Mouse (Mus musculus) cerebellum, adult 9-11 months (tissue): ENCODE results near the gene Fank1.
A peak's percentile ranks its signal among the peaks of the same experiment; 100 is the strongest.

ENCODE experiments used
- DNase-seq: peaks from one replicate; pipeline ENCODE4 v3.0.0; 2022

Fank1 gene

GRCm38 (mm10) chr7:133776626-133776996 lies at the start of gene Fank1:
Gene Fank1 (plus strand): TSS chr7:133776861.
- peak; percentile 84 for DNase-seq

- DNase-seq: no peak
These were observed 49.6 kb upstream of the Fank1 start for GRCm38 (mm10) chr7:133727027-133727426.

GRCm38 (mm10) chr7:133729351-133729750 lies 47.3 kb upstream of the Fank1 start:
- peak; percentile 45 for DNase-seq

DNA sequence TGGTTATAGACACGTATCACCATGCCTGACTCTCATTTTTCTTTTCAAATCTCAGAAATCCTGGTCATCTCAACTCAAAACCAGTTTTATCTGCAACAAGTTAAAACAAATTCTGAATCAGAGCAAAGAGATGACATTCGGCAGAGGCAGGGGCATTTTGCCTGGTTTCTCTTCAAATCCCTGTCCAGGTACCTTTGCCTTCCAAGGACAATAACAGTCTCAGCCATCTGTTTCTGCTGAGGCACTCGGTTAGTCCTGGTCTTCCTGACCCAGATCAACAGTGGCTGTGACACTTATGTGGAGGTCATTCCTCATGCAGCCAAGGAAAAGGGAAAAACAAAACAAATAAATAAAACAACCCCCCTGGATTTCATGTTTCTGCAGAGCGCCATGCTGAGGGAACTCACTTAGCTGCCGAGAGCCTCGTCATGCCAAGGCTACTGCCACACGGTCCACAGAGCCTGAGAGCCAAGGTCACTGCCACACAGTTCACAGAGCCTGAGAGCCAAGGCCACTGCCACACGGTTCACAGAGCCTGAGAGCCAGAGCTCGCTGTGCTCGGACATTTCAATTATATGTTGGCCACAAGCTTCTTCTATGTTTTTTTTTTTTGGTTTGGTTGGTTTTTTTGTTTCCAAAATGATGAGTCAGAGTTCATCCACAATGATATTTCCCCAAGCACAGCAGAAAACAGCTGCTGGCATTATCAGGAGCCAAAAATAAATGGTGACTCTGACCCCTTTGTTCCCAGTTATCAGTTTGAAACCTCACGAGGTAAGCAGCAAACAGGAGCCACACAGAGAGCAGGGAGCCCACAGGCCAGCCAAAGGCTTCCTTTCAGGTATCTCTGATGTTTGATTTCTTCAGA lies 46.1 kb upstream of the Fank1 start:
- peak; percentile 54 for DNase-seq

DNA sequence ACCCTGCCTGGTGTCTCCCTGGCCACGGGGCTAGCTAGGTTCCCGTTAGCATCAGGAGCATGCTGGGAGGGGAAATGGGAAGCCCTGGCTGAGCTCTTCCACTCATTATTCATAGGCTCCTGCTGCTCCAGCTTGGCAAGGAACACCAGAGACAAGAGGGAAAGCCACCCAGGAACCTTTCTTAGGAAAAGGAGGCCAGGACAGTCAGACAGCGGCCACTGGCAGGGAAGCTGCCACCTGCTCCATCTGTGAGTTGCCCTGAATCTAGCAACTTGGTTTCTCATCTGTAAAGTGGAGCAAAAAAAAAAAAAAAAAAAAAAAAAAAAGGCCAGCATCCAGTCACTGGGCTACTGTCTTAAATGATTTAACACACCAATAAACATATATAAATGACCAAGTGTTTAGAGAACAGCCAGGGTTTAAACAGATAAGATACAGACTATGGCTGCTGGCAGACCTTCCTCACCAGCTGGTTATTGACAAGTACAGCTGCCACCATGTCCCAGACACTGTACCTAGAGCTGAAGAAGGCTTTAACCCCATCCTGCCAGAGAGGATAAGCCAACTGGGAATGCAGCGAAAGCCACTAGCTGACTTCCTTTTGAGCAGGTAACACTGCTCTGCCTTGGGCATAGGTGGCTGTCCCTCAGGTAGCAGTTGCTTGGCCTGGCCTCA lies 44.6 kb upstream of the Fank1 start:
- DNase-seq: peak; percentile 84

DNA sequence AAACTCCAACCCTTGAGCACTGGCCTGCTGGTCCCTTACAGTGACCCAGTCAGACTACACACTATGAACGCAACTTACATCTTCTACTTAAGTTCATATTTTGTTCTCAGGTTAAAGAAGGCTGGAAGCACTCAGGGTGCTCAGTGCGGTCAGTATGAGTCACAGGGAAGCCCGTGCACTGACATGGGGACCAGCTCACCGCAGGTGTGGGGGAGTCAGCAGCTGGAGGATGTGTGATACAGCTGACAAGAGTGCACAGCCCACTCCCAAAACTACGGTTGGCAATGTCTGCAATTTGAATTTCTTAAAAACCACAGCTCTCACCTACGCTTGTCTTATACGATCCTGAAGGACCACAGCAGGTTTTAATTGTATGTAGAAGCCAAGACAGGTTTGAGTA lies 36.1 kb upstream of the Fank1 start:
- no peak for DNase-seq

- no peak for DNase-seq
These were observed 33.9 kb upstream of the Fank1 start for GRCm38 (mm10) chr7:133742530-133743325.

GRCm38 (mm10) chr7:133743611-133744010 lies 33.0 kb upstream of the Fank1 start:
- no peak for DNase-seq

DNA sequence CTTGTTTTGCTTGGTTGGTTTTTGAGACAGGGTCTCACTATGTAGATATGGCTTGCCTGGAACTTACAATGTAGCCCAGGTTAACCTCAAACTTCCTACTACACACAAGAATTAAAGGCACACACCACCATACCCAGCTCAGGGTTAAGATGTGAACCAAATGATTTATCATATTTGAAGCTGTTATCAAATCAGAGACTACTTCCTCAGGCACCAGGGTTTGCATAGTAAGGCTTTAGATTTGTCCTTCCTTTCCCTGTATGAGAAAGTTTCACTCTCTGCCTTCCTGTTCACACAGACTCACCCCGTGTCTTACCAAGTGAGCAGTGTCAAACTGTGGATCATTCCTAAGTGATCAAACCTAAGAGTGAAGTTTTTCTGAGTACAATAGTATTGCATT lies 32.5 kb upstream of the Fank1 start:
- DNase-seq: no peak

DNA sequence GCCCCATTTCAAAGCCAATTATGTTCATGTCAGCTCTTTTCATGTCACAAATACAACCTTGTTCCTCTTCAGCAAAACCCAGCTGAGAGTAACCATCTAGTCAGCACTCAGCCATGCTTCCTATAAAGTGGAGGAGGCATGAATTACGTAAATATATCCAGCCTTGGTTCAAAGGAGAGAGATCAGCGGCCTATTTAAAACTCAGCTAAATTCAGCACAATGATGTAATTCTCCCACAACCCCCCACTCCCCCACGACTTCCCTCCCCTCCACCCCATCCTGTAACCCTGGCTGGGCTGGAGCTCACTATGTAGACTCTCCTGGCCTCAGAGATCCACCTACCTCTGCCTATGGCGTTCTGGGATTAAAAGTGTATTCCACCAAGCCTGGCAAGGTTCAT lies 32.0 kb upstream of the Fank1 start:
- DNase-seq: no peak

DNA sequence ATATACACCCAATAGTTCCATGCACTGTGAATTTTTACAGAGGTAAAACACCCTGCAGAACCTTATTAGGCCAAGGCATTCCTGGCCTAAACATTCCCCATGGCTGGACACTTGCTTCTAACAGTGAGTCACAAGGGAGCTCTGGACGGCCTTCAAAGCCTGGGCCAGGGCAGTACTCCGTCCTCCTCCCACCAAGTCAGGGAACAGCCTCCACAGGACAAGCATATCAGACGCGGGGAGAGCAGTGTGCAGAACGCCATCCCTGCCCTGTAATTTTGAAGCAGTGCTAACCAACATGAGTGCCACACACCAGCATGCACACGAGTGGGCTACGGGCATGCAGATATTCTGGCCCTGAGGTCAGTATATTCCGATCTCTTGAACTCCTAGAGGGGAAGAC lies 29.3 kb upstream of the Fank1 start:
- no peak for DNase-seq

- DNase-seq: no peak
These were observed 27.9 kb upstream of the Fank1 start for GRCm38 (mm10) chr7:133748753-133749152.

GRCm38 (mm10) chr7:133750666-133751065 lies 26.0 kb upstream of the Fank1 start:
- DNase-seq: no peak

DNA sequence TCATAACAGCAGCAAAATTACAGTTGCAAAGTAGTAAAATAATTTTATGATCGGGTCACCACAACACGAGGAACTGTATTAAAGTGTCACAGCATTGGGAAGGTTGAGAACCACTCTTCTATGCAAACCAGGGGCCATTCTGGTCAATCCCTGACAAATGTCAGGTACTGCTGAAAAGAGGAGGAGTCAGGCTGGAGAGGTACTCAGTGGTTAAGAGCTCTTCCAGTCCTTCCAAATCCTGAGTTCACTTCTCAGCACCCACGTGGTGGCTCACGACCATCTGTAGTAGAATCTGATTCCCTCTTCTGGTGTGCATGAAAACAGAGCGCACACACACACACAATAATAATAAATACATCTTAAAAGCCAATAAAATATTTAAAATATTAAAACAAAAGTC lies 25.5 kb upstream of the Fank1 start:
- DNase-seq: no peak

- no peak for DNase-seq
These were observed 18.7 kb upstream of the Fank1 start for GRCm38 (mm10) chr7:133757961-133758455.

GRCm38 (mm10) chr7:133758716-133759115 lies 17.9 kb upstream of the Fank1 start:
- no peak for DNase-seq

DNA sequence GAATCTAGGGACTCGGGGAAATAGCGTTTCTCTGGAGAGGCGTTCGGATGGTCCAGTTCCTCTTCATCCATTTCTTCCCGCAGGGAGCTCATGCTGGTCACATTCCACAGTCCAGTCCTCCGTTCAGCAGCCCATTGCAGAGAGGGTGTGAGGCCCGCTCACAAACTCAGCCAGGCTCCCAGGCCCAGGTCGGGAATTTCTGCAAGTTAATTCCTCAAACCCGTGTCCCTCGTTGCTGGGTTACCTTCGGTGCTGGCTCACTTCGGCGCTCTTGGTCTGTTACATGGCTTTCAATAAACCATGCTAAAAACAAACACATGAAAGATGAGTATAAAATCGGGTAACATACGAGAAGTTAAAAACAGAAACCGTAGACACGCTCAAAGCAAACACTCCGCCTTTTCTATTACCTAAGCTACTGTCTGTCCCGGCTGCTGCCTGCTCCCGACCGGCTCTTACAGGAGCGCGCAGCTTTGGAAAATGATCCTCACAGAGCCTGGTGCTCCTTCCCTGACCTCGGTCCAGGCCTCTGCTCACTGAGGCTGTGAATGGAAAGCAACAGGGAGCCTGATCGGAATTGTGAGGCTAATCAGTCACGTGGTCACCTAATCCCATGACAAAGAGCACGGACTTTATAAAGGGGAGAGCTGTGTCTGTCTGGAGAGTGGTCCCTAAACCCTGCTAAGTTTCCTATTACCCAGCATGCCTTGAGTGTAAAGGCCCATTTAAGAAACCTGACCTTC lies 16.9 kb upstream of the Fank1 start:
- no peak for DNase-seq

DNA sequence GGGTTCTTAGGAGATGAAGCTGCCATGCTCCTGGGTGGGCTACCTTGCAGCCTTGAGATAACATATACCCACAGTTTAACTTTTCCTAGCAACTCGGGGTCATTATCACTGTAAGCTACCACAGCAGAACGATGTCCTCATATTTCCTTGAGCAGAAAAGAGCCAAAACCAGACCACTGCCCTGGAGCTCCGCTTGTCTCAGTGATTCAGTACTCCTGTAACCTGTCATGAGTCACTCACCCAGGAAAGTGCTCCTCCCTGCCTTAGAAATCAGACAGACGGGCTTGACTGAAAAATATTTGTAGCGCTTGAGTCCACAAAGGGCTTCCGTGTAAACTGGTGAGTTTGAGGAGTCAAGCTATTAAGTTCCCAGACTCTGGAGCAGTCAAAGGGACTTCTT lies 14.0 kb upstream of the Fank1 start:
- no peak for DNase-seq

DNA sequence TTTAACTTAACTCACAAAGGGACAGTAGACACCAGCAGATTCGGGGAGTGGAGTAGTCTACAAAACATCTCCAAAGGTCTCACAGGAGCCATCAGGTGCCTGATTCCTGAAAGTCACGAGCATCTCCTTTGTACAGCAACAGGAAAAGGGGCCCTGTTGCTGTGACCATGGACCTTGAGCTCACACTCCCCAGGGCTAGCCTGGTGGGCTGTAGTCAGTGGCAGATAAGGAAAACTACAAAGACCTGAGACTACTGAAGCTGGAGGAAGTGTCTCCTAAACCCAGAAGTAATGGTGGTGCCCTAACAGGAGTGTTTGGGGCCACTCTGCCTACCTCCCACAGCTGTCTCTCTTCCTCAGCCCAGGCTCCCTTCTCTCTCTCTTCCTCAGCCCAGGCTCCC lies 12.2 kb upstream of the Fank1 start:
- DNase-seq: no peak

DNA sequence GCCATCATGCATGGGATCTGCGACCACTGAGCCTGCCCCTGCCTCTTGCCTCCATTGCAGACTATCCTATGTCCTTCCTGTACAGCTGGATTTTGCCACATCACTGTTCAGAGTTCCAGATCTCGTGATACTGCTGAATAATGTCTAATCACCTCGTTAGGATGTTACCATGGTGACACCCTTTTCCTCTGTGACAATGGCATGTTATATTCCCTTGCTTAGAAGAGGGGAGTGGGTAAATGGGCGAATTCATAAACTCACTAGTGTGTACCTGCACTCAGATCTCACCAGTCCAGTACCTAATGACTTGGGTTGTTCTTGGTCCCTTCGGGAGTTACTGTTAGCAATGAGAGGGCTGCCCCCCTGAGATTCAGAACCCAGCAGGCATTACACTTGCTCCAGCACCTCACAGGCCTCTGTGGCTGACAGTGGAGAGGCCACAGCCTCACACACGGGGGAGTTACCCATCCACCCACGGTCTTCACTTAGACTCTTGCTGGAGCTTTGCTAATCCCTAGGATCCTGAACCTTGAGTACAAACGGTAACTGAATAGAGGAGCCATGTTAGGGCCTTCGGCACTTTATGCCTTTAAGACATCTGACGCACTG lies 11.3 kb upstream of the Fank1 start:
- no peak for DNase-seq

DNA sequence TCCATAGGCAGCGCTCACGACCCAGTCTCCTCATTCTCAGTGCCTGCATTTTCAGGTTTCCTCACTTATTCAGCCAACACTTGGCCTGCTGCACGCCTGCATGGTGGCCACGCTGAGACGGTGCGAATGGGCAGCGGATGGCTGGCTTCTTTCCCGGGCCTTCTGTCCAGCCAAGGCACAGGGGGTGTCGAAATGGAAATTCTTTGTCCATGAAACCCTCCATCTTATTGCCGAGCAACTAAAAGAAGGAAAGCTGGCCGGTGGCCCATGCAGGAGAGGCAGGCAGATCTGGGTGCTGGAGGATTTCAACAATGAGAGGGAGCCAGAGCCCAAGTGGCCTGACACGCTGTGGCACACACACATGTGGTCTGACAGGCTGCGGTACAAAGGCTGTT lies 10.8 kb upstream of the Fank1 start:
- peak; percentile 93 for DNase-seq

DNA sequence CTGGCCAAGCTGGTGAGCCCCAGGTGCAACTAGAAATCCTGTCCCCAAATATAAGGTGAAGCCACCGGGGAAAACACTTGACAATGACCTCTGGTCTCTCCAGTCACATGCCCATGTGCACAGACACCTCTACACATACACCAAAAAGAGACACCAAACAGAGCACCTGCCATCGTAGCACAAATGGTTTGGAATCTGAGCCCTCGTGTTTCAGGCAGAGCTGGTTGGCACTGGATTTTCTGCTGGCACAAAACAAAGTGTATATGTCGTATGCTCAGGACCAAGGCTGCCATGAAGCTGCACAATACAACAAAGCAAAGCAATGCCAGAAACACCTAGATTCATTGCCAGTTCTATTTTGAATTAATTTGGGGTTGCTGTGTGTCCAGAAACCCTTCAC lies 8.6 kb upstream of the Fank1 start:
- DNase-seq: peak; percentile 54
